Mouse (Mus musculus) megakaryocyte, embryonic 14.5 days (primary cell): ENCODE measurements around the gene Lyst.

Experiments
- FLI1 ChIP-seq: IDR thresholded peaks from 2 replicates; pipeline ENCODE4 v1.6.1; 2012; ENCODE audit warnings: low read length, inconsistent platforms, mixed read lengths
- GATA1 ChIP-seq: IDR thresholded peaks from 3 replicates; pipeline ENCODE4 v1.6.1; 2012; ENCODE audit warnings: mixed read lengths, low read length, inconsistent platforms, borderline replicate concordance

DNA sequence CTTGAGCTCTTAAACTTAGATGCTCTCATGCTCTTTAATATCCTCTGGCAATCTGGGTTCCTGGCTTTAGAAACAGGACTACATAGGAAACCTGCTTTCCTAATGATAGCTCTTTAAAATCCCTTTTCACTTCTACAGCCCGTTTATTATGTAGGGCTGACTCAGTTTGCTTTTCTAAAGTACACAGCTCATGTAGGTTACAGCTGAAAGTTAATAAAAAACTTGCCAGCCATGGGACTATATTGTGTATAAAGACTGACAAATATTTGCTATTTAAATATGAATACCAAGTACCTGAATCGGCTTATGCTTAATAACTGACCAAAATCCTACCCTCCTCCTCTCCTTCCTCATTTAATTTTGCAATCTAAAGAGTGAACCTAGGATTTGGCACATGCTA, 6.7 kb upstream of the Lyst start:
- TF ChIP-seq FLI1 (no peak), GATA1 (no peak)
